Comparison of ENCODE assay signal across 7 mouse cellular contexts in genomic region chr7:30859635-30860402, GRCm38 (mm10). TPM values are rescaled to one million over a fixed set of nuclear protein-coding genes. Genes with fewer than 3 reads are reported as not detected.
DNase-seq lines count a peak whose midpoint lies in the region; ATAC-seq and TF ChIP-seq lines count a peak whose summit lies in the region.

No protein-coding gene starts in this region.

- TF ChIP-seq EP300 in MEL (IDR thresholded peaks at IDR 0.05; ENCODE audit: low read depth in 1 of 2, low read length in 2 of 2), result peak in 1 of 2 experiments; percentile 38; a peak in 1 of 4 replicates

- no peaks in the 10 kb centered on the region for H3K36me3 ChIP-seq in MEL (ENCODE audit: control insufficient read depth in 1 of 2, insufficient read depth in 2 of 2, low read length in 2 of 2)
- H3K36me3 ChIP-seq in forebrain, embryonic 10.5 days (replicated peaks), result no peaks in the 10 kb centered on the region
- no peaks in the 10 kb centered on the region for H3K36me3 ChIP-seq in hindbrain, embryonic 14.5 days (replicated peaks; ENCODE audit: control insufficient read depth, insufficient read depth)

- peak; percentile 68; the same call in 1 of the 2 replicates for ATAC-seq in hindbrain, embryonic 14.5 days (ENCODE audit: low FRiP score)

- peak; percentile 75 to 90 (median 89) for TF ChIP-seq CTCF in MEL (IDR thresholded peaks at IDR 0.05 in 2 of 3, conservative IDR thresholded peaks at IDR 0.05 in 1 of 3; ENCODE audit: control insufficient read depth in 1 of 3, insufficient read depth in 1 of 3, low read depth in 2 of 3, low read length in 3 of 3, poor library complexity in 1 of 3, severe bottlenecking in 1 of 3)
- peak; percentile 87 for TF ChIP-seq CTCF in bone marrow macrophage, adult 2 months (IDR thresholded peaks at IDR 0.05; ENCODE audit: low read depth, low read length)

- no peaks in the 10 kb centered on the region for H3K9me3 ChIP-seq in MEL (replicated peaks; ENCODE audit: insufficient read depth, low read length)
- H3K9me3 ChIP-seq in forebrain, embryonic 10.5 days, result no peaks in the 10 kb centered on the region
- H3K9me3 ChIP-seq in hindbrain, embryonic 14.5 days (ENCODE audit: control insufficient read depth, low read length), result no peaks in the 10 kb centered on the region

- WGBS in forebrain, embryonic 10.5 days, result 9% methylated on average over 14 of the region's 16 CpGs
- 14% methylated on average over 16 of the region's 16 CpGs for WGBS in hindbrain, embryonic 14.5 days

- H3K27me3 ChIP-seq in MEL (ENCODE audit: control insufficient read depth in 1 of 2, insufficient read depth in 2 of 2, low read length in 2 of 2), result peaks cover 4 to 6% of the 10 kb centered on the region in 2 experiments; a peak in 3 of 4 replicates
- H3K27me3 ChIP-seq in forebrain, embryonic 10.5 days (ENCODE audit: poor library complexity, severe bottlenecking), result no peaks in the 10 kb centered on the region
- no peaks in the 10 kb centered on the region for H3K27me3 ChIP-seq in hindbrain, embryonic 14.5 days (ENCODE audit: control insufficient read depth, insufficient read depth, low read length)

- no peak overlapping the region for H3K4me3 ChIP-seq in MEL (ENCODE audit: control insufficient read depth in 1 of 2, insufficient read depth in 1 of 2, low read depth in 2 of 2, low read length in 2 of 2)
- H3K4me3 ChIP-seq in bone marrow macrophage, adult 2 months (ENCODE audit: insufficient read depth, low read length), result no peak overlapping the region
- H3K4me3 ChIP-seq in forebrain, embryonic 10.5 days, result peak overlapping the region; percentile 41
- peak overlapping the region; percentile 18; the same call in 1 of the 2 replicates for H3K4me3 ChIP-seq in hindbrain, embryonic 14.5 days (replicated peaks; ENCODE audit: low read length)

- peak overlapping the region; percentile 48 for H3K4me2 ChIP-seq in hindbrain, embryonic 14.5 days (replicated peaks)

- DNase-seq in MEL (ENCODE audit: low read depth, low spot score), result peak; percentile 77
- peak; percentile 74 for DNase-seq in forebrain, embryonic 10.5 days (ENCODE audit: extremely low spot score, low spot score)
- peak; percentile 83 for DNase-seq in hindbrain, embryonic 14.5 days (ENCODE audit: low spot score)
- peak; percentile 39 to 46 for DNase-seq in left cerebral cortex, adult 18-20 months (ENCODE audit: low spot score in 2 of 2)
- DNase-seq in lung, postnatal 4 days, result peak; percentile 48 to 68
- DNase-seq in right cerebral cortex, postnatal 14 days, result peak; percentile 66

- H3K4me1 ChIP-seq in MEL (ENCODE audit: control insufficient read depth in 1 of 2, insufficient read depth in 2 of 2, low read length in 2 of 2), result peaks cover 0 to 5% of the 10 kb centered on the region in 2 experiments; a peak in 2 of 4 replicates
- peaks cover 3% of the 10 kb centered on the region for H3K4me1 ChIP-seq in bone marrow macrophage, adult 2 months (ENCODE audit: control insufficient read depth, insufficient read depth, low read length)
- H3K4me1 ChIP-seq in forebrain, embryonic 10.5 days, result peaks cover 12% of the 10 kb centered on the region; the same call in 1 of the 2 replicates
- no peaks in the 10 kb centered on the region for H3K4me1 ChIP-seq in hindbrain, embryonic 14.5 days (replicated peaks; ENCODE audit: control insufficient read depth, insufficient read depth, low read length)

- no peak overlapping the region for H3K27ac ChIP-seq in MEL (ENCODE audit: control insufficient read depth, low read depth, low read length)
- no peak overlapping the region for H3K27ac ChIP-seq in bone marrow macrophage, adult 2 months (ENCODE audit: insufficient read depth, low read depth, low read length)
- H3K27ac ChIP-seq in forebrain, embryonic 10.5 days, result peak overlapping the region; percentile 54; the same call in 1 of the 2 replicates
- no peak overlapping the region for H3K27ac ChIP-seq in hindbrain, embryonic 14.5 days

- TF ChIP-seq RAD21 in MEL (IDR thresholded peaks at IDR 0.05; ENCODE audit: low read depth, low read length), result peak; percentile 46

- no peaks in the 10 kb centered on the region for H3K79me2 ChIP-seq in MEL (ENCODE audit: control insufficient read depth, insufficient read depth, low read length, poor library complexity)

- TF ChIP-seq POLR2A in MEL (IDR thresholded peaks at IDR 0.05; ENCODE audit: control insufficient read depth in 1 of 2, insufficient read depth in 1 of 2, low read depth in 1 of 2, low read length in 2 of 2, poor library complexity in 1 of 2), result no peak
- no peak for TF ChIP-seq POLR2A in bone marrow macrophage, adult 2 months (IDR thresholded peaks at IDR 0.05; ENCODE audit: borderline replicate concordance, low read depth, low read length)

- H3K9ac ChIP-seq in MEL (ENCODE audit: control insufficient read depth, low read depth, low read length, poor library complexity, severe bottlenecking), result no peak overlapping the region
- H3K9ac ChIP-seq in hindbrain, embryonic 14.5 days, result no peak overlapping the region

TF ChIP-seq in MEL, 35 proteins besides CTCF, POLR2A, EP300 and RAD21:
- no peak for TF ChIP-seq ZNF384 (IDR thresholded peaks at IDR 0.05; ENCODE audit: low read depth, low read length)
- TF ChIP-seq ZC3H11A (IDR thresholded peaks at IDR 0.05; ENCODE audit: low read depth, low read length), result peak; percentile 44; the same call in 1 of the 2 replicates
- no peak for TF ChIP-seq TBP (IDR thresholded peaks at IDR 0.05; ENCODE audit: low read depth, low read length)
- peak; percentile 56; the same call in 1 of the 2 replicates for TF ChIP-seq GATA1 (IDR thresholded peaks at IDR 0.05; ENCODE audit: low read depth, low read length)
- peak; percentile 33 for TF ChIP-seq TAL1 (IDR thresholded peaks at IDR 0.05; ENCODE audit: low read length)
- 0 out of 2 replicates have a peak, but pooled peaks have one; percentile 49 for TF ChIP-seq MAZ (IDR thresholded peaks at IDR 0.05; ENCODE audit: low read depth, low read length)
- TF ChIP-seq JUND (IDR thresholded peaks at IDR 0.05; ENCODE audit: low read depth, low read length), result no peak
- peak; percentile 77 for TF ChIP-seq SMC3 (IDR thresholded peaks at IDR 0.05; ENCODE audit: low read depth, low read length)

RNA-seq across cellular contexts. Expression of gene Ffar1, which starts 1.5 kb away (rescaled TPM):
- not detected in 2 replicates for total RNA-seq in MEL (2012; rRNA removed)
- polyA plus RNA-seq in MEL (2012; ENCODE audit: insufficient read depth in 1 of 2, insufficient read length in 2 of 2, low read depth in 1 of 2, low replicate concordance in 2 of 2, missing spikeins in 1 of 2), result not detected
- polyA plus RNA-seq in bone marrow macrophage, adult 2 months (2012; ENCODE audit: insufficient read depth, insufficient read length, missing spikeins), result not detected in 2 replicates
- polyA plus RNA-seq in forebrain, embryonic 10.5 days (2016; fragmentation: Nextera tagmentation; extraction: Ambion mirVana), result not detected in 2 replicates
- not detected in 2 replicates for polyA plus RNA-seq in hindbrain, embryonic 14.5 days (2014; fragmentation: Nextera tagmentation; extraction: Ambion mirVana)
- total RNA-seq in left cerebral cortex, adult 18-20 months (2021), result not detected

RNA-seq across cellular contexts. Expression of gene Ffar3, which starts 3.8 kb away (rescaled TPM):
- total RNA-seq in MEL (2012; rRNA removed), result not detected in 2 replicates
- polyA plus RNA-seq in MEL (2012; ENCODE audit: insufficient read depth in 1 of 2, insufficient read length in 2 of 2, low read depth in 1 of 2, low replicate concordance in 2 of 2, missing spikeins in 1 of 2), result not detected
- polyA plus RNA-seq in bone marrow macrophage, adult 2 months (2012; ENCODE audit: insufficient read depth, insufficient read length, missing spikeins), result not detected in 2 replicates
- not detected in 2 replicates for polyA plus RNA-seq in forebrain, embryonic 10.5 days (2016; fragmentation: Nextera tagmentation; extraction: Ambion mirVana)
- polyA plus RNA-seq in hindbrain, embryonic 14.5 days (2014; fragmentation: Nextera tagmentation; extraction: Ambion mirVana), result not detected in 2 replicates
- total RNA-seq in left cerebral cortex, adult 18-20 months (2021), result not detected

RNA-seq across cellular contexts. Expression of gene Cd22, which starts 20.3 kb away (rescaled TPM):
- not detected in 2 replicates for total RNA-seq in MEL (2012; rRNA removed)
- polyA plus RNA-seq in MEL (2012; ENCODE audit: insufficient read depth in 1 of 2, insufficient read length in 2 of 2, low read depth in 1 of 2, low replicate concordance in 2 of 2, missing spikeins in 1 of 2), result under 1 TPM in 1 of 2 experiments, not detected in 1; 0.07 TPM
- 6.8 and 8.0 TPM in 2 replicates for polyA plus RNA-seq in bone marrow macrophage, adult 2 months (2012; ENCODE audit: insufficient read depth, insufficient read length, missing spikeins)
- polyA plus RNA-seq in forebrain, embryonic 10.5 days (2016; fragmentation: Nextera tagmentation; extraction: Ambion mirVana), result not detected in 2 replicates
- polyA plus RNA-seq in hindbrain, embryonic 14.5 days (2014; fragmentation: Nextera tagmentation; extraction: Ambion mirVana), result 0.17 TPM in 1 of 2 replicates, not detected in the other
- total RNA-seq in left cerebral cortex, adult 18-20 months (2021), result under 1 TPM in 1 of 2 experiments, not detected in 1; 0.09 TPM

RNA-seq across cellular contexts. Expression of gene Ffar2, which starts 36.2 kb away (rescaled TPM):
- not detected in 2 replicates for total RNA-seq in MEL (2012; rRNA removed)
- under 1 TPM in 1 of 2 experiments, not detected in 1; 0.04 TPM for polyA plus RNA-seq in MEL (2012; ENCODE audit: insufficient read depth in 1 of 2, insufficient read length in 2 of 2, low read depth in 1 of 2, low replicate concordance in 2 of 2, missing spikeins in 1 of 2)
- polyA plus RNA-seq in bone marrow macrophage, adult 2 months (2012; ENCODE audit: insufficient read depth, insufficient read length, missing spikeins), result not detected in 2 replicates
- not detected in 2 replicates for polyA plus RNA-seq in forebrain, embryonic 10.5 days (2016; fragmentation: Nextera tagmentation; extraction: Ambion mirVana)
- 0.22 TPM in 1 of 2 replicates, not detected in the other for polyA plus RNA-seq in hindbrain, embryonic 14.5 days (2014; fragmentation: Nextera tagmentation; extraction: Ambion mirVana)
- not detected for total RNA-seq in left cerebral cortex, adult 18-20 months (2021)

RNA-seq across cellular contexts. Expression of gene Mag, which starts 54.9 kb away (rescaled TPM):
- total RNA-seq in MEL (2012; rRNA removed), result not detected in 2 replicates
- not detected for polyA plus RNA-seq in MEL (2012; ENCODE audit: insufficient read depth in 1 of 2, insufficient read length in 2 of 2, low read depth in 1 of 2, low replicate concordance in 2 of 2, missing spikeins in 1 of 2)
- 2.5 and 3.7 TPM in 2 replicates for polyA plus RNA-seq in bone marrow macrophage, adult 2 months (2012; ENCODE audit: insufficient read depth, insufficient read length, missing spikeins)
- 0.35 and 0.38 TPM in 2 replicates for polyA plus RNA-seq in forebrain, embryonic 10.5 days (2016; fragmentation: Nextera tagmentation; extraction: Ambion mirVana)
- polyA plus RNA-seq in hindbrain, embryonic 14.5 days (2014; fragmentation: Nextera tagmentation; extraction: Ambion mirVana), result 3.4 and 4.3 TPM in 2 replicates
- total RNA-seq in left cerebral cortex, adult 18-20 months (2021), result 100 to 1,000 TPM in 1 of 2 experiments, 10 to 100 TPM in 1; 91.4 to 101 TPM

Comparison
In these comparisons a context has a peak if more than half of its experiments do, and no peak if none do; other contexts are left out.
1. H3K4me3 ChIP-seq: peak in forebrain, embryonic 10.5 days (single experiment) and hindbrain, embryonic 14.5 days (single experiment); none in MEL (0 of 2) and bone marrow macrophage, adult 2 months (single experiment).
2. Peak in every context shown above with its lines, with median percentiles within 50 percentile points of each other: DNase-seq.